Mouse (Mus musculus) midbrain, embryonic 13.5 days (tissue): ENCODE measurements at regions not wholly inside any gene's neighbourhood (a gene's known extent, or its start where the extent isn't known, plus 50 kb on each side); places are given as distances from the start of the nearest gene placed in this dataset.
A peak's percentile ranks its signal among the peaks of the same experiment; 100 is the strongest.

Experiments used
- ATAC-seq: fragments of 200-750 bp; cut with Nextera tagmentation; 2 replicates; pipeline ENCODE4 v1.8.0; 2017; ENCODE audit warnings: mild to moderate bottlenecking, moderate TSS enrichment, moderate library complexity
- H3K27ac ChIP-seq: fragments of 300-500 bp; sonication (generic); 2 replicates; pipeline ENCODE4 v1.5.1; 2015; ENCODE audit warnings: inconsistent platforms, mild to moderate bottlenecking, moderate library complexity
- H3K27me3 ChIP-seq: fragments of 300-500 bp; sonication (generic); 2 replicates; pipeline ENCODE4 v1.6.1; 2015; ENCODE audit warnings: mild to moderate bottlenecking, inconsistent platforms
- H3K36me3 ChIP-seq: fragments of 300-500 bp; sonication (generic); 2 replicates; pipeline ENCODE4 v1.6.1; 2015; ENCODE audit warnings: mild to moderate bottlenecking, inconsistent platforms
- H3K4me1 ChIP-seq: fragments of 300-500 bp; sonication (generic); replicated peaks from 2 replicates; pipeline ENCODE4 v1.6.1; 2015; ENCODE audit warnings: inconsistent platforms
- H3K4me2 ChIP-seq: fragments of 300-500 bp; sonication (generic); replicated peaks from 2 replicates; pipeline ENCODE4 v1.6.1; 2015; ENCODE audit warnings: moderate library complexity, mild to moderate bottlenecking, inconsistent platforms
- H3K4me3 ChIP-seq: fragments of 300-500 bp; sonication (generic); replicated peaks from 2 replicates; pipeline ENCODE4 v1.5.1; 2015; ENCODE audit warnings: mild to moderate bottlenecking, inconsistent platforms
- H3K9ac ChIP-seq: fragments of 300-500 bp; sonication (generic); replicated peaks from 2 replicates; pipeline ENCODE4 v1.6.1; 2015; ENCODE audit warnings: mild to moderate bottlenecking, inconsistent platforms
- H3K9me3 ChIP-seq: fragments of 300-500 bp; sonication (generic); 2 replicates; pipeline ENCODE4 v1.6.1; 2016; ENCODE audit warnings: mild to moderate bottlenecking, inconsistent platforms
- WGBS: fragments of 180-500 bp; shearing (Covaris S2); methylation state at CpG from one replicate; pipeline ENCODE4 v1.1.7; 2015; 5-methylcytosine and 5-hydroxymethylcytosine counted together

- peaks cover 12% of the 10 kb centered on the region for H3K4me1 ChIP-seq
- H3K9me3 ChIP-seq = no peaks in the 10 kb centered on the region
- H3K4me2 ChIP-seq = no peak overlapping the region
- WGBS = 13% methylated on average over 9 of the region's 9 CpGs
- H3K4me3 ChIP-seq = no peak overlapping the region
- no peaks in the 10 kb centered on the region for H3K36me3 ChIP-seq
- H3K27me3 ChIP-seq = no peaks in the 10 kb centered on the region
- ATAC-seq = peak; percentile 63; the same call in 1 of the 2 replicates
- no peak overlapping the region for H3K27ac ChIP-seq
- H3K9ac ChIP-seq = no peak overlapping the region
These were observed 377.0 kb upstream of the Nr2f1 start for GRCm38 (mm10) chr13:78576300-78577296.

DNA sequence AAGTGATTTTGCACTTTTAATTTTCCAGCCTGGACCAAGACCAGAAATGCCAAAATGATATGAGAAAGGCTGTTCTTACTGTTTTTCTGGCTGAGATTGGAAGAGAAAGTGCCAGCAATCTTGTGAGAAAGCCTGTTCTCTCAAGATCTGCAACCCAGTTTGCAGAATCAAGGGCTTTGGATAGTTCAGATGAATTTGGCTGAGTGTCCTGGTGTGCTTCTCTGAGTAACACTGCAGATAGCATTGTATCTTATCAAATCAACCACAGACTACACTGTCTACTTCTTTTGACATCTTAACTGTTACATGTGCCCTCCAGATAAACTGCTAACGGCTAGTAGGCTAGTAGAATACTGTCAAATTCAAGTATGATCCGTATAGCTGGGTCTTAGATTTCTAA, 371.5 kb upstream of the Nr2f1 start:
- H3K9me3 ChIP-seq = no peaks in the 10 kb centered on the region
- H3K4me2 ChIP-seq = no peak overlapping the region
- ATAC-seq = no peak
- H3K36me3 ChIP-seq = no peaks in the 10 kb centered on the region
- no peak overlapping the region for H3K9ac ChIP-seq
- no peaks in the 10 kb centered on the region for H3K27me3 ChIP-seq
- no peak overlapping the region for H3K4me3 ChIP-seq
- WGBS = 80% methylated on average over 2 of the region's 2 CpGs
- H3K27ac ChIP-seq = no peak overlapping the region
- no peaks in the 10 kb centered on the region for H3K4me1 ChIP-seq

DNA sequence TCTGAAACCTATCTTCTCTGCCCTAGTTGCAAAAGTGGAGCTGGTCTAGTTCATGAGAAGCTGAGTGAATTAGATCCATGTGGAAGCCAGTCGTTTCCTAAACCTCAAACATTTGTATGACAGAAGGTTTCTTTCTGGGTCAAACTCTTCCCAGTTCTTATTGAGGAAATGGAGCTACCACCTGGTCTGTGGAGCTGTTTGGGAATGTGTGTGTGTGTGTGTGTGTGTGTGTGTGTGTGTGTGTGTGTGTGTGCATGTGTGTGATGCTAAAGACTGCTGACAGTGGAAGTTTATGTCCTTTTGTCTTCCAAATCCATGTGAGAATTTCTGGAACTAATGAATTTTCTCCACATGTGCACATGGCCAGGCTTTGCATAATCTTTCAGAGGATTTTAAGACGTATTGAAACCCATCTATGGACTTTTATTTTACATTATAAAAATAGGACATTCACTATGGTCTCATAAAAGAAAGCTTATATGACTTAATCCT, 324.9 kb upstream of the Nr2f1 start:
- 36% methylated on average over 2 of the region's 2 CpGs for WGBS
- ATAC-seq = peak; percentile 34; the same call in 1 of the 2 replicates
- H3K9ac ChIP-seq = no peak overlapping the region
- H3K36me3 ChIP-seq = no peaks in the 10 kb centered on the region
- no peaks in the 10 kb centered on the region for H3K4me1 ChIP-seq
- H3K27ac ChIP-seq = no peak overlapping the region
- no peaks in the 10 kb centered on the region for H3K9me3 ChIP-seq
- no peak overlapping the region for H3K4me3 ChIP-seq
- H3K27me3 ChIP-seq = no peaks in the 10 kb centered on the region
- no peak overlapping the region for H3K4me2 ChIP-seq

- no peak overlapping the region for H3K9ac ChIP-seq
- 94% methylated on average over 1 of the region's 1 CpGs for WGBS
- no peaks in the 10 kb centered on the region for H3K9me3 ChIP-seq
- H3K27me3 ChIP-seq = no peaks in the 10 kb centered on the region
- no peak overlapping the region for H3K4me3 ChIP-seq
- H3K36me3 ChIP-seq = no peaks in the 10 kb centered on the region
- no peaks in the 10 kb centered on the region for H3K4me1 ChIP-seq
- H3K27ac ChIP-seq = no peak overlapping the region
- ATAC-seq = no peak
- H3K4me2 ChIP-seq = no peak overlapping the region
These were observed 321.2 kb upstream of the Nr2f1 start for GRCm38 (mm10) chr13:78520771-78521170.

DNA sequence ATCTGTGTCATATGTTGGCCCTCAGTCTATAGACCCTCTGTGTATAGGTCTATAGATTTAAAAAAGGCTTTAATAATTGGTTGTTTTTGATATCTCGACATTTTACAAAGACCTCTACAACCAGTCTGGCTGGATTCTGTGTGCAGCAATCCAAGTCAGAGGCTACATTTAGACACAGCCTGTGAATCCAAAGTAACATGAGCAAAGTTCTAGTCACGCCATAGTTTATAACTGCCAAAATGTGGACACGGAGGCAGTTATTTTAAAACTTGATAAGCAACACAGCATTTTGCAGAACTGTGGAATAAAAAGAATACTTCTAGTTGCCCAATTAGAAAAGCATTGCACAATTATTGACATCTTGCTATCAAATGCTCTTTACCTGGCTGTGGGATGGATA, 320.6 kb upstream of the Nr2f1 start:
- H3K9me3 ChIP-seq = no peaks in the 10 kb centered on the region
- no peak overlapping the region for H3K4me3 ChIP-seq
- no peak overlapping the region for H3K27ac ChIP-seq
- H3K27me3 ChIP-seq = no peaks in the 10 kb centered on the region
- no peaks in the 10 kb centered on the region for H3K36me3 ChIP-seq
- H3K4me1 ChIP-seq = no peaks in the 10 kb centered on the region
- ATAC-seq = no peak
- H3K9ac ChIP-seq = no peak overlapping the region
- 90% methylated on average over 3 of the region's 3 CpGs for WGBS
- no peak overlapping the region for H3K4me2 ChIP-seq

GRCm38 (mm10) chr13:78500551-78500950, 301.0 kb upstream of the Nr2f1 start:
- ATAC-seq = no peak
- no peaks in the 10 kb centered on the region for H3K4me1 ChIP-seq
- 90% methylated on average over 7 of the region's 7 CpGs for WGBS
- H3K4me2 ChIP-seq = no peak overlapping the region
- no peak overlapping the region for H3K27ac ChIP-seq
- no peaks in the 10 kb centered on the region for H3K36me3 ChIP-seq
- no peaks in the 10 kb centered on the region for H3K9me3 ChIP-seq
- no peak overlapping the region for H3K4me3 ChIP-seq
- no peaks in the 10 kb centered on the region for H3K27me3 ChIP-seq
- no peak overlapping the region for H3K9ac ChIP-seq

- 91% methylated on average over 2 of the region's 2 CpGs for WGBS
- Histone ChIP-seq H3K27ac (no peak overlapping the region), H3K9ac (no peak overlapping the region), H3K4me2 (no peak overlapping the region), H3K27me3 (no peaks in the 10 kb centered on the region), H3K9me3 (peaks cover 3% of the 10 kb centered on the region; the same call in 1 of the 2 replicates), H3K4me1 (no peaks in the 10 kb centered on the region), H3K4me3 (no peak overlapping the region), H3K36me3 (no peaks in the 10 kb centered on the region)
- ATAC-seq = no peak
These were observed 284.3 kb upstream of the Nr2f1 start for GRCm38 (mm10) chr13:78483760-78484357.

DNA sequence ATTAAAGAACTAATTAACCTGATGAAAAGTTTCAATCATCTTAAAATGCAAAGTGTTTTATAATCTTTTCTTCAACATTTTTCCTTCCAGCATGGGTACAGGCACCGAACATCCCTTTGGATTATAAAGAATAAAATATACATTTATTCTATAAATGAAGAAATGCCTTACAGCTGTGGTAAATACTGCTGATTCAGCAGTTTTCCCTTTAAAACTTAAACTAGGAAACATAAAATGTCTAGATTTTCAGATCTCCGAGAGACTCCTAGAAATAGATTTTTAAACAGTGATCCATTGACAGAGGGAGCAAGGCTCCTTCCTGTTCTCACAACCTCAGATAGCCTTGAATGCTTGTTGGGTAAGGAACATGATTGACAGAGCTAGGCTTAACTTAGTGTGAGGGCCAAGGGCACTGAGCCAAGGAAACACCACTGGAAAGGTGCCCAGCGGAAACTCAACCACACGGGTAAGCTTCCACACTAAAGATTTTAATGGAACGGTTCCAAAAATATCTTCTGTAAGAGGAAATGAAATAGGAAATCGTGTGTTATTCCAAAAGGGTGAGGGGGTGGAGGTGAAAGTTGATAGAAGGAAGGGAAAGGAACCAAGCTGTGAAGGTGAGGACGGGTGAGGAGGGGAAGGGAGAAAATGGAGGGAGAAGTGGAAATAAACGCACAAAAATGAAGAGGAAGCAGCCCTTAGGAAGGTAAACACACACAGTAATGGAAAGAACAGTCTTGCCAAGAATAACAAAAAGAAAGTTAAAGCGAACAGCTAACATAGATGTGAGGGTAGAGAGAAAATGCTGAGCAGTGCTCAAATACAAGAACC, 283.6 kb upstream of the Nr2f1 start:
- Histone ChIP-seq H3K36me3 (no peaks in the 10 kb centered on the region), H3K4me2 (no peak overlapping the region)
- 79% methylated on average over 9 of the region's 9 CpGs for WGBS

GRCm38 (mm10) chr13:78451333-78452070, 251.9 kb upstream of the Nr2f1 start:
- no peak overlapping the region for H3K27ac ChIP-seq
- no peak for ATAC-seq

More for the DNA sequence above, 283.6 kb upstream of the Nr2f1 start:
- no peak for ATAC-seq
- Histone ChIP-seq H3K27ac (no peak overlapping the region), H3K4me1 (no peaks in the 10 kb centered on the region), H3K9ac (no peak overlapping the region), H3K9me3 (peaks cover 3% of the 10 kb centered on the region; the same call in 1 of the 2 replicates), H3K4me3 (no peak overlapping the region), H3K27me3 (no peaks in the 10 kb centered on the region)

GRCm38 (mm10) chr13:78446726-78447031, 247.1 kb upstream of the Nr2f1 start:
- Histone ChIP-seq H3K4me3 (peak overlapping the region; percentile 23), H3K27me3 (no peaks in the 10 kb centered on the region), H3K27ac (peak overlapping the region; percentile 68), H3K36me3 (no peaks in the 10 kb centered on the region), H3K9ac (no peak overlapping the region), H3K4me2 (peak overlapping the region; percentile 51), H3K9me3 (no peaks in the 10 kb centered on the region), H3K4me1 (peaks cover 35% of the 10 kb centered on the region)
- ATAC-seq = no peak
- WGBS = 21% methylated on average over 5 of the region's 5 CpGs

More at GRCm38 (mm10) chr13:78451333-78452070, 251.9 kb upstream of the Nr2f1 start:
- Histone ChIP-seq H3K4me3 (no peak overlapping the region), H3K4me2 (no peak overlapping the region), H3K9me3 (no peaks in the 10 kb centered on the region), H3K27me3 (no peaks in the 10 kb centered on the region), H3K36me3 (no peaks in the 10 kb centered on the region), H3K9ac (no peak overlapping the region), H3K4me1 (peaks cover 12% of the 10 kb centered on the region; the same call in 1 of the 2 replicates)
- 29% methylated on average over 2 of the region's 2 CpGs for WGBS
